Mouse (Mus musculus): Measurements from ENCODE around the gene Fgd3. TPM values are rescaled to one million over a fixed set of nuclear protein-coding genes. Genes with fewer than 3 reads are reported as not detected.

Gene Fgd3
- total and polyA plus RNA-seq, 2 experiments from 2014 or later: 1.6 to 8.4 TPM

DNA sequence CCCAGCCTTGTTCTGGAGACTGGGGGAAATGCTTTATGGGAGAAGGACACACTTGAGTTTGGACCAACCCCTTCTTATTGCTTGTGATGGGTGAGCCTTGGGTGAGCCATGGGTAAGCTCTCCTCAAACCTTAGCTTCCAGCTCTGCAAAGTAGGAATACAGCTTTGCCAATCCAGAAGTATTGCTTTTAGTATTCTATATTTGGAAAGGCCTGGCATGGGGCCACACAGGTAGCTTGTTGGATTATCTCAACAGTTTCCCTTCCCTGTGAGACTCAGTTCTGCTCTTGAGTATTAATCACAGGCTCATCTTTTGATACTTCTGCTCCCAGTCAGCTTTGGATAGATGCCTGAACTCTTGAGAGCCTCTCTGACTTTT, 22.6 kb upstream of the Fgd3 start:
- Histone ChIP-seq H3K27me3 (ENCODE audit: insufficient read depth, low read length) (no peaks in the 10 kb centered on the region), H3K9me3 (ENCODE audit: low read length) (no peaks in the 10 kb centered on the region), H3K27ac (no peak overlapping the region), H3K4me1 (ENCODE audit: insufficient read depth, low read length) (peaks cover 26% of the 10 kb centered on the region), H3K9ac (replicated peaks; ENCODE audit: low read length) (peak overlapping the region; percentile 63), H3K4me3 (ENCODE audit: low read length) (peak overlapping the region; percentile 73), H3K36me3 (ENCODE audit: insufficient read depth, low read length) (no peaks in the 10 kb centered on the region), H3K4me2 (ENCODE audit: low read depth, low read length) (peak overlapping the region; percentile 91)
- DNase-seq (ENCODE audit: low spot score) (no peak), ATAC-seq (no peak)
- TF ChIP-seq CTCF (IDR thresholded peaks at IDR 0.05; ENCODE audit: low read depth): no peak

GRCm38 (mm10) chr13:49341831-49342722, 22.0 kb upstream of the Fgd3 start:
- H3K9ac ChIP-seq (replicated peaks; ENCODE audit: low read length): peak overlapping the region; percentile 63
- peak overlapping the region; percentile 84 for H3K27ac ChIP-seq
- peak overlapping the region; percentile 91 for H3K4me2 ChIP-seq (ENCODE audit: low read depth, low read length)
- TF ChIP-seq CTCF (IDR thresholded peaks at IDR 0.05; ENCODE audit: low read depth): no peak
- no peaks in the 10 kb centered on the region for H3K9me3 ChIP-seq (ENCODE audit: low read length)
- no peaks in the 10 kb centered on the region for H3K36me3 ChIP-seq (ENCODE audit: insufficient read depth, low read length)
- WGBS: 2% methylated on average over 25 of the region's 25 CpGs
- H3K4me1 ChIP-seq (ENCODE audit: insufficient read depth, low read length): peaks cover 26% of the 10 kb centered on the region
- H3K27me3 ChIP-seq (ENCODE audit: insufficient read depth, low read length): no peaks in the 10 kb centered on the region
- ATAC-seq (no peak), DNase-seq (ENCODE audit: low spot score) (no peak)
- H3K4me3 ChIP-seq (ENCODE audit: low read length): peak overlapping the region; percentile 73

- Histone ChIP-seq H3K36me3 (ENCODE audit: insufficient read depth, low read length) (no peaks in the 10 kb centered on the region), H3K4me1 (ENCODE audit: insufficient read depth, low read length) (peaks cover 26% of the 10 kb centered on the region), H3K9me3 (ENCODE audit: low read length) (no peaks in the 10 kb centered on the region), H3K27ac (peak within 1 kb of the TSS; percentile 84), H3K9ac (replicated peaks; ENCODE audit: low read length) (peak within 1 kb of the TSS; percentile 63), H3K27me3 (ENCODE audit: insufficient read depth, low read length) (no peaks in the 10 kb centered on the region), H3K4me3 (ENCODE audit: low read length) (peak within 1 kb of the TSS; percentile 73), H3K4me2 (ENCODE audit: low read depth, low read length) (peak within 1 kb of the TSS; percentile 91)
- ATAC-seq (peak; percentile 99), DNase-seq (ENCODE audit: low spot score) (peak; percentile 100)
- under 1% methylated on average over 74 of the region's 74 CpGs for WGBS
- peak; percentile 53 for TF ChIP-seq CTCF (IDR thresholded peaks at IDR 0.05; ENCODE audit: low read depth)
Observed at GRCm38 (mm10) chr13:49341012-49341830, 21.1 kb upstream of the Fgd3 start, which contains the start of gene Bicd2. Gene Bicd2, plus strand, starts transcription at chr13:49341585.

DNA sequence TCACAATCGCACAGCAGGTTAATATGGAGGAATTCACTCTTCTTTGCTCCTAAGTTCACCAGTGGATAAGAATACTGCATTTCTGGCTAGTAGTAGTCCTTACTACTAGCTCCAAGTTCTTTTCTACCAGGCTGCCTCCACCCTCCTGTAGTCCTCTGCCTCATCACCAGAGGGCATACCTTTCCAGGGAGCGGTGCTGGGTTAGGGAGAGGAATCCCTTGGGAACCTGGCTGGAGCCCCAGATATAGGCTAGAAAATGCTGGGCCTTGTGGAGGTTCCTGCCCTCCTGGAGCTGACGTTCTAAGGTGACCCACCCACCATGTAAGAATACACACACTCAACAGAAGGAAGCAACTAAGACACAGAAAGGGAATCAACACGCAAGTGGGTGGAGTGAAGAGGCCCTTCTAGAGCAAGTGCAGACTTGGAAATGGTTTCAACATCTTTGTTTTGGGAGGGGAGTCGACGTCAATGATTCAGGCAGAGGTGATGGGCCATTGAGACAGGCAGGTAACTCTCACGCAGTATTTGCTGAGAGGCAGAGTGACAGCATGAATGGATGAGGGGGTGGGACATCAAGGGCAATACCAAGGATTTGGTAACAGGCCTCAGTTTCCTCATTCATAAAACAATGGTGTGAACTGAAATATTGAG, 18.9 kb upstream of the Fgd3 start:
- Histone ChIP-seq H3K9ac (replicated peaks; ENCODE audit: low read length) (no peak overlapping the region), H3K4me3 (ENCODE audit: low read length) (no peak overlapping the region), H3K4me2 (ENCODE audit: low read depth, low read length) (no peak overlapping the region), H3K36me3 (ENCODE audit: insufficient read depth, low read length) (no peaks in the 10 kb centered on the region), H3K9me3 (ENCODE audit: low read length) (no peaks in the 10 kb centered on the region), H3K27me3 (ENCODE audit: insufficient read depth, low read length) (no peaks in the 10 kb centered on the region), H3K27ac (no peak overlapping the region), H3K4me1 (ENCODE audit: insufficient read depth, low read length) (peaks cover 18% of the 10 kb centered on the region)
- ATAC-seq: no peak
- DNase-seq (ENCODE audit: low spot score): peak; percentile 40
- TF ChIP-seq CTCF (IDR thresholded peaks at IDR 0.05; ENCODE audit: low read depth): peak; percentile 63
- 78% methylated on average over 7 of the region's 7 CpGs for WGBS

- ATAC-seq (no peak), DNase-seq (ENCODE audit: low spot score) (no peak)
- TF ChIP-seq CTCF (IDR thresholded peaks at IDR 0.05; ENCODE audit: low read depth): no peak
- Histone ChIP-seq H3K9me3 (ENCODE audit: low read length) (no peaks in the 10 kb centered on the region), H3K27me3 (ENCODE audit: insufficient read depth, low read length) (no peaks in the 10 kb centered on the region), H3K4me3 (ENCODE audit: low read length) (no peak overlapping the region), H3K4me1 (ENCODE audit: insufficient read depth, low read length) (peaks cover under 1% of the 10 kb centered on the region; the same call in 1 of the 2 replicates), H3K4me2 (ENCODE audit: low read depth, low read length) (no peak overlapping the region), H3K27ac (no peak overlapping the region), H3K9ac (replicated peaks; ENCODE audit: low read length) (no peak overlapping the region), H3K36me3 (ENCODE audit: insufficient read depth, low read length) (no peaks in the 10 kb centered on the region)
- WGBS: 82% methylated on average over 12 of the region's 12 CpGs
Observed at GRCm38 (mm10) chr13:49335077-49335982, 15.2 kb upstream of the Fgd3 start.

All from hindbrain, postnatal 0 days (tissue).